Mouse (Mus musculus): ENCODE results near the gene Cby3.

The Cby3 gene

GRCm38 (mm10) chr11:50391272-50391960 lies 37.2 kb downstream of the Cby3 start:
- DNase-seq = no peak

DNA sequence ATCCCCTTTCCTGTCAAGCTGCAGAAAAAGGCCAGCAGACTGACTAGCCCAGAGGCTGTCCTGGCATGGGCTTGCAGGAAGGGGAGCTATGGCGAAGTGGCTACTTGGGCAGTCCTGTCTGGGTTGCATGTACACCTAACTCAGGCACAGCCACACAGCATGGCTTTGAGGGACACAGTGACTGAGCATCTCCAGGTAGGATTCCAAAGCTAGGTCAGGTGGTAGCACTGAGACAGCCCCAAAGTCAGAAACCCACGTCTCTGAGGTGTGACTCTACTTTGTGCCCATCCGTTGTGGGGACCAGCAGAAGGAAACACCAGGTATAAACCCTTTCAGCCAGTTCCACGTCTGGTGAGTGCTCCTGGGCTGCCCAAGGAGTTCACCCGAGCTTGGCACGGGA lies 39.0 kb downstream of the Cby3 start:
- no peak for DNase-seq

DNA sequence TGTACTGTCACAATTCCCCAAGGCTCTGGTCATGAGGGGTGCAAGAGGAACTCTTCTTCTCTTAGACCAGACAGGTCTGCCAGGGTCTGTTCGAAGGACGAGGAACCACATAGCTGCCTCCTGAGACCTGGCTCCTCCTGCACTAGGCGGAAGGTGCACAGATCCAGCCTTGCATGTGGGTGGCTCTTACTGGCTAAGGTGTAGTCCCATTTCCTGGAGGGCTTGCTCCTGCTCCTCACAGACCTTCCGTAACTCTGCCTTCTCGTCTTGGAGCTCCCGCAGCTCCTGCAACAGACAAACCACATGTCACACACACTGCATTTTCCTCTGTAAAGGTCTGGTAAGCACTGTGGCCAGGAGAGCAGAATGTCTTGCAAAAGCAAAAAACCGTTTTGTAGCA lies 40.5 kb downstream of the Cby3 start:
- DNase-seq = no peak

DNA sequence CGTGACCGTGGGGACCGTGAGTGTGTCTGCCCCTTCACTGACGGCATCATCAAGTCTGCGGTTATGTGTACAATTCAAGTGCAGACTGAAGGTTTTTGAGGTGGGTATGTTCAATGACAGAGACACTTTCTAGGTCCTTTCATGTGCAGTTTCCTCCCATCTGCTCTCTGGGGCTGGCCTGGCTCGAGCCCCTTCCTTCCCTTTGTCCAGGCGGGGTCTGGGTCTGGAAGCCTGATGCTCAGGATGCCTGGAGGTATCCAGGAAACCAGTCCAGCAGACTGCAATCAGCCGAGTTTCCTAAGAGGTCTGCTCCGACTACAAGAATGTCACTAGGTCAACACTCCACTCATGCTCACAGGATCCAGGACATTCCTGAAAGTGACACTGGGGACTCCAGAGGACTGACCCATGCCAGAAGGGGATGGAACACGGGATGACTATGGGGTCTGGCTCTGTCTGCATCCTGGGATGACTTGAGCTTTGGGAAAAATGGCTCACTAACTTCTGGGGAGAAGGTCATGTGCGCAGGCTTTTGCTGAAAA lies 42.6 kb downstream of the Cby3 start:
- DNase-seq = no peak

DNA sequence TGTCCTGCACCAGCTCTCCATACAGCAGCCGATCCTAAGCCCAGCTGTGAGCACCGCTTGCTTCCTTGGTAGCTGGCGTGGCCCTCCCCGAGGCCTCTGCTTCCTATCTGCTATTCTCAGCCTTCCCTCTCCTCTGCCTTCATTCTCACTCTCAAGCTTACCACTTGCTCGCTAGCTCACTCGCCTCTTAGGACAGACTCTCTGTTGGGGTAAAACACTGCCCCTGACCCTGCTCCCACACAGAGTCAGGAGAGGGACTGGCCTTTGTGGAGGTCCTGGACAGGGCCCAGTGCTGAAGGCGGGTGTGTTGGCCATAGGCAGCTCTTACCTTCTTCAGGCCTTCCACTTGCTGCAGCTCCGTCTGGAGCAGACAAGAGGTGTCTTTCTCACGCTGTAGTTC lies 43.1 kb downstream of the Cby3 start:
- no peak for DNase-seq

GRCm38 (mm10) chr11:50398803-50399202 lies 44.5 kb downstream of the Cby3 start:
- no peak for DNase-seq

- DNase-seq = no peak
These were observed 48.2 kb downstream of the Cby3 start for GRCm38 (mm10) chr11:50402481-50402880.

DNA sequence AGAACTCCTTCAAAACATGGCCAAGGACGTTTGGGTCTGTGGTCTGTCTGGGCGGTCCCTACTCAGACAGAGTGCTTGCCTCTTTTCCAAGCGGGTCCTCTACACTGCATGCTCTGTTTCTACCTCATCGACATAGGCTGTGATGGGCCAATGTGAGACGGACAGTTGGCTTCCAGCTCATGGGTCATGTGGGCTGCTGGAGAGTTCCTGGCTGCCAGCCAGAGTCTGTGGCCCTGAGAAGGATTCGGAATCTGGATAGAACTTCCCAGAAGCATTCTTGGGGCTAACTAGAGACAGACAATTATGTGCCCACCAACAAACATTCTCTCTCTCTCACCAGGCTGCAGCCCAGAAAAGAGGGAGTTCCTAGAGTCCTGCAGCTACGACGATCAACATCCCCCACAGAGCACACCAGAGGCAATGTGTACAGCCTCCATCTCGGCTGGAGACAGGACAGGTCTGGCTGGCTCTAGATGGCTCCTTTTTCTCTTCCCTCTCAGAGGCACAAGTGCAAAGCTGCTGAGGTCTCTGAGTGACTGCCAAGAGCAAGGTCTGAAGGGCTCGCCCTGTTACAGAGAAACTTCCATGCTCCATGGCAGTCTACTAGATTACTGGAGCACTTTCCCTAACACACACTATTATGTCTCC lies 49.2 kb downstream of the Cby3 start:
- peak; percentile 48 for DNase-seq

DNA sequence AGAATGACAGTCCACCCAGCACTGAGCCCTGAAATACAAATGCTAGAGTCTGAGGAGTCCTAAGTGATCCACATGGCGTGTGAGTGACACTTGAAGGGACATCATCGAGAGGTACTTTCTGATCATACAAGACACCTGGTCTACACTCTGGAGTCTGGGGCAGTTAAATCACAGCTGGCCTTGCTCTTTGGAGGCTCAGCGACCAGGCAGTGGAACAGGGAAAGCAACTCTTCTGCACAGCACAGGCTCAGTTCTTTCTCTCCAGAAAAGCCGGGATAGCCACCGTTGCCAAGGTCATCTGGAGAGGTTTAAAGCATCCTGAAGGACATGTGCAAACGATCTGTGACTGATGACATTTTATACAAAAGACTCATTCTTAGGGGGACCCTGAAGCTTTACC lies 53.0 kb downstream of the Cby3 start:
- no peak for DNase-seq
